Mouse (Mus musculus) embryonic fibroblast, embryonic 13.5 days (primary cell): ENCODE results near the gene Tmod4.
A peak's percentile ranks its signal among the peaks of the same experiment; 100 is the strongest.

Experiments used
- CTCF ChIP-seq: IDR thresholded peaks from 2 replicates; pipeline ENCODE4 v1.5.1; 2011; ENCODE audit warnings: mild to moderate bottlenecking, control low read depth, low read length, moderate library complexity, borderline replicate concordance; ENCODE audit not compliant: insufficient read depth
- POLR2A ChIP-seq: IDR thresholded peaks from 2 replicates; pipeline ENCODE4 v1.6.1; 2011; ENCODE audit warnings: low read depth, mild to moderate bottlenecking, control low read depth, low read length, moderate library complexity

DNA sequence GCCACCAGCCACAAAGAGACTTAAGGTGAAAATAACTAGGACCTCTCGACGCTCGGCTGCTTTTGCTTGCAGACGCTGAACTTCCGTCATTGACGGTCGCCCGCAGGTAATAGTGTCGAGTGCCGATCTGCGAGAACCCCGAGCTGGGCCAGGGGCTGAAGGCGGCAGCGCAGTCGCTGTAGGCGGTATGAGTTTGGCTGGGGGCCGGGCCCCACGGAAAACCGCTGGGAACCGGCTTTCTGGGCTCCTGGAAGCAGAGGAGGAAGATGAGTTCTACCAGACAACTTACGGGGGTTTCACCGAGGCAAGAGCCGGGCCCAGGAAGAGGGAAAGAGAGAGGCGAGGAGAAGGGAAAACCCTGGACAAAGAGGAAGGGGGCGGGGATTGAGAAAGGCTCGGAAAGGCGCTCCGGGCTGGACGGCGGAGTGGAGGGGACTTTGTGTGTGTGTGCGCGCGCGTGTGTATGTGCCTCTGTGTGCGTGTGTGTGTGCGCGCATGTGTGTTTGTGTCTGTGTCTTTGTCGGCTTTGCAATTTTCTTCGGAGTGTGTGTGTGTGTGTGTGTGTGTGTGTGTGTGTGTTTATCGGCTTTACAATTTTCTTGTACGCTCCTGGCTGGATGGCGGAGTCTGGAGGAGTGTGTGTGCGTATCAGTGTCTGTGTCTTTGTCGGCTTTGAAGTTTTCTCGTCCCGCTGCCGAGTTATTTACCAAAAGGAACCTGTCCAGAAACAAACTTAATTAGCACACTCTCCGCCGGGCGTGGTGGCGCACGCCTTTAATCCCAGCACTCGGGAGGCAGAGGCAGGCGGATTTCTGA lies 13.2 kb upstream of the Tmod4 start, which contains the start of gene Vps72:
- TF ChIP-seq CTCF (no peak), POLR2A (peak; percentile 62)
